Mouse (Mus musculus) cerebral cortex, adult 2 months (tissue): ENCODE measurements around the gene Oxld1.

ENCODE experiments used
- WGBS: fragments of 180-500 bp; shearing (Covaris S2); methylation state at CpG from one replicate; pipeline ENCODE4 v1.1.7; 2018; 5-methylcytosine and 5-hydroxymethylcytosine counted together

Oxld1 gene

DNA sequence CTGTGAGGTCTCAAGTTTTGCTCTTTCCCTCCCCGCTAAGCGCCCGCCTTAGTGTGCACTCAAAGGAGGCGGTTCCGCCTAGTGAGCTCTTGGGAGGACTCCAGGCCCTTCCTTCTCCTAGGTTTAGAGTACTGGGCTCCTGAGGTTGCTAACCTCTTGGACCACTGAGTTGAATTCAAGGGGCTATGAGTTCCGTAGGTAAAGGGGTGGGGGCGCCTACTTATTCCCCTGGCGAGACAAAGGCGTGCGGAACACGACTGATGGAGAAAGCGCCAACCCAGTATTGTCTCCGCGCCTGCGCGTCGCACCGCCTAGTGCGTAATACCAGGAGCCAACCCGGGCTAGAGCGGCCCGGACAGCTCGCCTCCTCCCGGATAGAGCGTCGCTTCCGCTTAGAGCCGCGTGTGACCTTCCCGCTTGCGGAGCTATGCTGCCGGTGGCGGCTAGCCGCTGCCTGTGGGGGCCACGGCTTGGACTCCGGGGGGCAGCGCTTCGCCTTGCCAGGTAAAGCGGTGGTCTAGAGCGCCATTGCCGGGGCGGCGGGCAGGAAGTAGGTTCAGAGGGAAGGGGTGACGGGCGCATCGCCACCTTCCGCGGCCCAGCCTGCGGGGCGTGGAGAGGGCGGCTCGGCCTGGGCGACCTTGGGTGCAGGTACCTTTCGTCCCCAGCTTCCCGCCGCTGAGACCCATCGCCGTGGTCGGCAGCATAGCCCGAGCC is 26.6 kb upstream of the Oxld1 start, which contains the start of gene Mrpl12:
TSS of gene Mrpl12 (plus strand) at position 349 of the 717 bp plus-strand sequence.
- under 1% methylated on average over 60 of the region's 60 CpGs for WGBS

DNA sequence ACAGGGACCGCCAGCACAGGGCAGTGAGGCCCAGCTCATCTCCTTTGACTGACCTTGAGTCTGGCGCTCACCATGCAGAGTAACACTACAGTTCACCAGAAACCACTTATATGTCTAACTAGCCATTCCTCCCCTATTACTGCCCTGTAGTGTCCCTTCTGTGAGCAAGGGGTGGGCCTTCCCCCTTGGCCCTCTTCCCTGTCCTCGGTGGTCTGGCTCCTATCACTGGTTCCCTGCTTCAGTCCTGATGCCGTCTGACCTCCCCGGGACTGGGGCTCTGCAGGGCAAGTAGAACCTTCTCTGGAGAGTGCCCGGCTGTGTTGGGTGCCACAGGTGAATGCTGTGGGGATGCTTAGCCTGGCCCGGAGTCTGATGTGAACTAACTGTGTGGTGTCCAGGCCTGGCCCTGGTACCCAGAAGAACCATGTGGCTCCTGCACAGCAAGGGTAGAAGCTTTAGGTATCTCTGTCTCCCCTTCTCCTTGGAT is 25.6 kb upstream of the Oxld1 start:
- 82% methylated on average over 7 of the region's 7 CpGs for WGBS

DNA sequence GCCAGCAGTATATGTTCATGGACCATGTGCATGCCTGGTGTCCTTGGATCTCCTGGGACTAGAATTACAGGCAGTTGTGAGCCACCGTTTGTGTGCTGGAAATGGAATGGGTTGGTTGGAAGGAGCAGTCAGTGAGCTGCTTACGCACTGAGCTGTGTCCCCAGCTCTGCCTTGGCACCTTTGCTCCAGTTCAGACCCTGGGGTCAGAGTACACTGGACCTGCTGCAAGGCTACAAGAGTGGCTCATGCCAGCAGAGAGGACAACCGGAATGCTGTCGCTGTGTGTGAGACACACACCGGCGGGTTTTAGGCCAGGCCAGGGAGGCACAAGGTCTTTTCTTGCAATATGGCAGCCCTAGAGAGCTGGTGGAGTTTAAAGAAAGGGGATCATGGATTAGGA is 14.2 kb upstream of the Oxld1 start:
- 97% methylated on average over 6 of the region's 6 CpGs for WGBS

- under 1% methylated on average over 33 of the region's 33 CpGs for WGBS
These were observed 9.8 kb upstream of the Oxld1 start for GRCm38 (mm10) chr11:120467736-120468092.

- WGBS = under 1% methylated on average over 54 of the region's 54 CpGs
These were observed 9.3 kb upstream of the Oxld1 start, which contains the start of gene Arl16 for GRCm38 (mm10) chr11:120467051-120467735. Gene Arl16, minus strand, starts transcription at chr11:120467607.

- 75% methylated on average over 4 of the region's 4 CpGs for WGBS
These were observed 7.7 kb upstream of the Oxld1 start for GRCm38 (mm10) chr11:120465521-120465920.

GRCm38 (mm10) chr11:120464365-120464764 is 6.5 kb upstream of the Oxld1 start:
- 78% methylated on average over 5 of the region's 5 CpGs for WGBS

- WGBS = 90% methylated on average over 2 of the region's 2 CpGs
These were observed 5.7 kb upstream of the Oxld1 start for GRCm38 (mm10) chr11:120463536-120463935.

DNA sequence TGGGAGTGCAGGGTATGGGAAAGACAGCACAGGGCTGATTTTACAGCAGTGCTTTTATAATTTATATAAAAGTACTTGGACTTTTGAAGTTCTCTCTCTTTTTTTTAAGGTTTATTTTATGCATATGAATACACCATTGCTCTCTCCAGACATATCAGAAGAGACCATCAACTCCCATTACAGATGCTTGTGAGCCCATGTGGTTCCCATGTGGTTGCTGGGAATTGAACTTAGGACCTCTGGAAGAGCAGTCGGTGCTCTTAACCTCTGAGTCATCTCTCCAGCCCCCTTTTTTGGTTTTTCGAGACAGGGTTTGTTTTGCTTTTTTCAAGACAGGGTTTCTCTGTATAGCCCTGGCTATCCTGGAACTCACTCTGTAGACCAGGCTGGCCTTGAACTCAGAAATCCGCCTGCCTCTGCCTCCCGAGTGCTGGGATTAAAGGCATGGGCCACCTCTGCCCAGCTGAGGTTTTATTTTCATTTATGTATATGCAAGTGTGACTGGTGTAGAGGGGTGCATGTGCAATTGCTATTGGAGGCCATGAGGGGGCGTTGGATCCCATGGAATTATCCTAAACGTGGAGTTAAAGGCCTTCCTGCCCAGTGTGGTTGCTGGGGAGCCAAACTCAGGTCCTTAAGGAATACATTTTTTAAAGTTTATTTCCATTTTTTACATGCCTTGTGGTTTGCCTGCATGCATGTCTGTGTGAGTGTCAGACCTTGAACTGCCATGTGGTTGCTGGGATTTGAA is 1.2 kb upstream of the Oxld1 start:
- WGBS = 59% methylated on average over 6 of the region's 6 CpGs

DNA sequence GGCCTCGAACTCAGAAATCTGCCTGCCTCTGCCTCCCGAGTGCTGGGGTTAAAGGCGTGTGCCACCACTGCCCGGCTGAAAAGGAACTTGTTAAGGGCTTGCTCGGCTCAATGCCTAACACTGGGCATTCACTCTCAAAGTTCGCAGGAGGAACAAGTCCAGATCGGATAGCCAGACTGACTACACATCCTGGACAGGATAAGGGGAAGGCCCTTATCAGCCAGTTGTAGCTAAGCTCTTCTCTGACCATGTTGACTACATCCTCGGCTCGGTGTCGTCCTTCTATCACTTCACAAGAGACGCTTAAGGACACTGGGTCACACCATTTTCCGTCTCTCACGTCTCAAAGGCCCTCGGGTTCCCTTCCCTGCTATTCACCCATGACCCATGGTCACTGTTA is 498 bp downstream of the Oxld1 start:
- WGBS = 22% methylated on average over 14 of the region's 14 CpGs

DNA sequence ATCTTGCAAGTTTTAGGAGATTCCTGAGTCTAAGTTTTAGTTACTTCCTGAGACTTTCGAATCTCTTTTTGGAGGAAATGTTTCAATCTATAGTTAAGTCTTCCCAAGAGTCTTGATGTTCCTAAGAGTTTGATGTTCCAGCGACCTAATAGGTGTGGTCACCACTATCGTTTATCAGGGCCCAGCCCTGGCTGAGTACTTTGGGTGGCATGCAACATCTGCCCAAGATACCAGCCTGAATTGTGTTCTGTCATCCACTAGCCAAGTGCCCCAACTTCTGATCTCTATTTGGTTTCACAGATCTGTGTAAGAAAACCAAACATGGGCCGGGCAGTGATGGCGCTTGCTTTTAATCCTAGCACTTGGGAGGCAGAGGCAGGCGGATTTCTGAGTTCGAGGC is 2.5 kb downstream of the Oxld1 start:
- WGBS = 95% methylated on average over 7 of the region's 7 CpGs

DNA sequence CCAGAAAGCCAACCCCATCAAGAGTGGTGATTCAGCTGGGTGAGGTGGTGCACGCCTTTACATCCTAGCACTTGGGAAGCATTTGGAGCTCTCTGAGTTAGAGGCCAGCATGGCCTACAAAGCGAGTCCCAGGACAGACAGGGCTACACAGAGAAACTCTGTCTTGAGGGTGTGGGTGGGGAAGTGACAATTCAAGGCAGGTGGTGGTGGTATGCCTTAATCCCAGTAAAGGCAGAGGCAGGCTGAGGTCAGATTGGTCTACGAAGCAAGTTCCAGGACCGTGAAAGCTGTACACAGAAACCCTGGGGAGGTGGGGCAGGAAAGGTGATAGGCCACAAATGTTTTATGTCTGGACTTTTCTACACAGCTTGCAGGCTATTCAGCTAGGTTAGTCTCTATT is 2.9 kb downstream of the Oxld1 start:
- 79% methylated on average over 4 of the region's 4 CpGs for WGBS

DNA sequence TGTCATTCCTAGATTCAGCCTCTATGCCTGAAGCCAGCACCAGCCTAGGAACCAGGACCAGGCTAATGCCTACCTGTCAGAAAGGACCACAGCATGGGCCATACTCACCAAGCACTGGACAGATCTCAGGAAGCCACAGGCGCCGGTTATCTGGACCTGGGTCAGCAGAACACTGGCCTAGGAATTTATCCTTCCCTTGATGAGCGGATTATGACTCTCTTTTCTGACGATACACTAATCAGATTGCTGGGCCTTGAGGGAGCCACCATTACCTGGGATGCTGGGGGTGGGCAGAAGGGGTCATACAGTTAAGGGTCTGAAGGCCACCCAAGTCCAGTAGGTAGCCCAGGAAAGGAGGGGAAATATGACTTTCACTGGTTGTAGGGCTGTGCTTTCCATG is 4.6 kb downstream of the Oxld1 start, which contains the start of gene Pde6g:
TSS of gene Pde6g (minus strand) at position 195 of the 400 bp plus-strand sequence.
- 91% methylated on average over 4 of the region's 4 CpGs for WGBS

- WGBS = 83% methylated on average over 3 of the region's 3 CpGs
These were observed 5.6 kb downstream of the Oxld1 start for GRCm38 (mm10) chr11:120452246-120452645.

- WGBS = 89% methylated on average over 7 of the region's 7 CpGs
These were observed 10.7 kb downstream of the Oxld1 start for GRCm38 (mm10) chr11:120447179-120447578.

- 77% methylated on average over 3 of the region's 3 CpGs for WGBS
These were observed 12.4 kb downstream of the Oxld1 start for GRCm38 (mm10) chr11:120445475-120445874.

DNA sequence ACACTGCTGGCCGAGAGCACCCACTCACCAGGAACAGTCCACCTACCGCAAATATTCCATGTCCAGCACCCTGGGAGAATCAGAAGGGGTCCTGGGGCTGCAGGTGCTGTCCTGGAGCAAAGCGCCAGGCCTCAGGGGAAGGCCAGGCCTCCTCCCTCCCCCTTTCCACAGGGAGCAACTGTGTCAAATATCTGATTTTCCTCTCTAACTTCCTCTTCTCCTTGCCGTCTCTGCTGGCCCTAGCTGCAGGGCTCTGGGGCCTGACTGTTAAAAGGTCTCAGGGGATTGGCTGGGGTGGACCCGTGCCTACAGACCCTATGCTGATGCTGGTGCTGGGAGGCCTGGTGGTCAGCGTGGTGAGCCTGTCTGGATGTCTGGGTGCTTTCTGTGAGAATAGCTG is 13.8 kb downstream of the Oxld1 start:
- 77% methylated on average over 6 of the region's 6 CpGs for WGBS

DNA sequence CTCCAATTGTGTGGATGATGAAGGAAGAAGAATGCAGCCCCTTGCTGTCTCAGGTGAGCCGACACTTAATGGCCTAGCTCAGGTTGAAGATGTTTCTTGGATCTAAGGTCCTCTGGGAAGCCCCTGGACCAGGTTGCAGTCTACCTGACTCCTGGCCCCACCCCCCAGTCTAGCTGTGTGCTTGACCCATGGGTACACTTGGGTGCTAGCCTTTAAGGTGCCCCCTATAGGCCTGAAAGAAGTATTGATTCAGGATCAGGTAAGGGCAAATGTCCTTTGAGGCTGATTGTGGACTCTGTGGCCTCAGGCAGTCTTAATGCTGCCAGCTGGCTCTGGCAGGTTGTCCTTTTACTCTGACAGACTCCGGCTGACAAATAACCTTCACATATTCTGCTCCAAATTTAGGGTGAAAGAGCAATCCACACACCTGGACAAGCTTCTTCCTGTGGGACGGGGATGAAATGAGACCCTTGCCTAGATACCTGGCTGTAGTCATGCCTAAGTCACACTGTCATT is 15.0 kb downstream of the Oxld1 start:
- 91% methylated on average over 3 of the region's 3 CpGs for WGBS

GRCm38 (mm10) chr11:120442344-120442743 is 15.5 kb downstream of the Oxld1 start, which contains the start of gene Tspan10:
Gene Tspan10, plus strand, starts transcription at chr11:120442644.
- WGBS = 91% methylated on average over 3 of the region's 3 CpGs

GRCm38 (mm10) chr11:120437857-120438385 is 19.9 kb downstream of the Oxld1 start:
- WGBS = 22% methylated on average over 12 of the region's 12 CpGs

DNA sequence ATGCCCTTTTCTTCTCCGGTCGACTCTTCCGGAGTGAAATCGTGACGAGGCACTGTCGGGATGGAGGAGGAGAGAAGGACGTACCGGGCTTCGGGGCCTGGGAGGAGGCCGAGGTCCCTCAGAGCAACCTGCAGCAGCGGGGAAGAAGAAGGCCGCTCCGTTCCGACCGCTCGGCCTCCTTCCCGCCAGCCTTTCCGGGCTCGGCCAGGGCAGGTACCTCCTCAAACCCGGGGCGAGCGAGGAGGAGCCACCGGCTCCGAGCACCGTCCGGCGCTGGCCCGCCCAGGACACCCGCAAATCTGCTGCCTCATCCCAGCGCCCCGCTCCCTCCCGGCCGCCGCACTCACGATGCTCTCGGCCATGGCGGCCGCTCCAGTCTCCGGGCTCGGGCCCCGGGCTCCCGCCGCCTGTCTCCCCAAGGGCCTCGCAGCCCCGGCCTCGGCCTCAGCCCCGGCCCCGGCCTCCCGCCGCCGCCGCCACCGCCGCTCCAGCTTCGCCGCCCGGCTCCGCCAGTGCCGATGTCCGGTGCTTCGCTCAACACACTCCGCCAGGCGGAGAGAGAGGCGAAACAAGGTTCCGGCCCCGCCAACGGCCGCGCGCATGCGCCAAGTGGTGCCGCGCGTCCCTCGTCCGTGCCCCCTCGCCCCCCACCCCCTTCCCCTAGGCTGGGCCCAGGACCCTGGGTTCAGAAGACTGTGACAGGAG is 20.6 kb downstream of the Oxld1 start, which contains the start of gene Nploc4:
TSS of gene Nploc4 (minus strand) at position 557 of the 705 bp plus-strand sequence.
- WGBS = under 1% methylated on average over 75 of the region's 77 CpGs
